In the genomic region with DNA sequence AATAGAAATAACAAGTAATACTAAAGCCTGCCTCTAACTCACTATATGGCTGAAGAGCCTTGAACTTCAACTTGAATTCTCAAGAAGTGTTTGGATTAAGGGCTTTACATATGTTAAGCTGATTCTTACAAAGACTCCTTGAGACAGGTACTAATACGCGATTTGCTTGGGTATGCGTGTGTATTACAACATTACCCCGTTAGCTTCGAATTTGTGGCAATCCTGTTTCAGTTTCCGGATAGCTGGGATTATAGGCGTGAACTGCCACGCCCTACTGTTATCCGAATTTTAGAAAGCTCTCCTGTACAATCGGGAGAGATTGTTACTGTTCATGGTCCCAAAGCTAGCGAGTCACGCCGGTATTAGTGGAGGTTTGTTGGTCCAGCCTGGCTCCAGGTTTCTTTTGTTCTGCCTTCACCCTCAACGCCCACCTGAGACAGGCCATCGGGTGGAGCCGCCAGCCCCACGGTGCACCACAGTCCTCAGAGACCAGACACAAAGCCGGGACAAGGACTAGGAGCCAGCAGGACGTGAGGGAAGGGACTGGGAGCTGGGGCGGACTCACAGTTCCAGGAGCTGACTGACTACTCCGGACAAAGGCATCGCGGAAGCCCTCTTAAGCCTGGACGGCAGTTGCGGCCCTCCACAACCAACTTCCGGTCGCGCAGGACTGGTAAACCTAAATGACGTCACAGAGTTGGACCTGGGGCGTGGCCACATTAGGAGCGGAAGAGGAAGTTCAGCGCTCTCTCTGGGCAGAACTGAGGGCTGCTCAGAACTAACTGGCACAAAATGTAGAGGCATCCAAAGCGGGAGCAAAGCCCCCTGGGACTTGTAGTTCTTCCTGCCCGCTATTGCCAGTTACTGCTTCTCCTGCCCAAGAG, we compare ENCODE assay signal across 1 mouse cellular context.
TF ChIP-seq lines count a peak whose summit lies in the region.

A gene (minus strand): TSS at position 672 of the 884 bp plus-strand sequence.

TF ChIP-seq in CH12.LX, 34 proteins besides CTCF, POLR2A, EP300 and RAD21 (continued from another document):
- TF ChIP-seq JUND (conservative IDR thresholded peaks at IDR 0.05; ENCODE audit: low read depth, low read length) (peak; percentile 48), MAZ (IDR thresholded peaks at IDR 0.05; ENCODE audit: low read depth, low read length) (no peak), IRF4 (IDR thresholded peaks at IDR 0.05; ENCODE audit: low read depth, low read length) (peak; percentile 68), MXI1 (IDR thresholded peaks at IDR 0.05; ENCODE audit: low read depth, low read length) (peak; percentile 81; the same call in 1 of the 2 replicates), HCFC1 (IDR thresholded peaks at IDR 0.05; ENCODE audit: low read depth, low read length) (peak; percentile 96), GABPA (IDR thresholded peaks at IDR 0.05; ENCODE audit: insufficient replicate concordance, low read depth, low read length) (peak; percentile 12; the same call in 1 of the 2 replicates), ELF1 (IDR thresholded peaks at IDR 0.05; ENCODE audit: low read depth, low read length) (peak; percentile 98), RCOR1 (conservative IDR thresholded peaks at IDR 0.05; ENCODE audit: low read depth, low read length) (no peak), ZKSCAN1 (IDR thresholded peaks at IDR 0.05; ENCODE audit: borderline replicate concordance, low read depth, low read length) (no peak), NELFE (IDR thresholded peaks at IDR 0.05; ENCODE audit: low read depth, low read length) (peak; percentile 77), USF2 (conservative IDR thresholded peaks at IDR 0.05; ENCODE audit: low read depth, low read length) (no peak), MAX (IDR thresholded peaks at IDR 0.05; ENCODE audit: low read length) (peak; percentile 48)
